Mouse (Mus musculus) kidney, postnatal 36 days (tissue): Measurements from ENCODE around the gene Defa28.
"Not testable (repeated sequence)": the region's sequence is repeated elsewhere in the genome, so short reads cannot be mapped to it uniquely, and the experiment has no call there.

Experiments used
- DNase-seq, 2 experiments: peaks; one replicate each; pipeline ENCODE4 v3.0.0; 2021 to 2022; ENCODE audit warnings: mixed read lengths in 2 of 2

The Defa28 gene

DNA sequence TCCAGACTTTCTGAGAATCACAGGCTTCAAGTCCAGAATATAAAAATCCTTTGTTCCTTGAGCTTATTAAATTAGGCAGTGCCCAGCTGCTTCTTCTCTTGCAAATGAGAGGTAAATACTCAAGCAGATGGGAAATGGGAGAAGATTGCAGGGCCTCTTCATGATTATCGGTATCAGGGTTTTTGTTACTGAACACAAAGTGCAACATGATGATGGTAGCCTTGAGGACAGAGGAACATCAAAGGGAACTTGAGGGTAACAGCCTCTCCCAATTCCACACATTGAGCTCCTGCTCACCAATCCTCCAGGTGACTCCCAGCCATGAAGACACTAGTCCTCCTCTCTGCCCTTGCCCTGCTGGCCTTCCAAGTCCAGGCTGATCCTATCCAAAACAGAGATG is at the start of gene Defa28:
Defa28 (plus strand) TSS at position 301 of the 400 bp plus-strand sequence.
- DNase-seq = not testable (repeated sequence)

DNA sequence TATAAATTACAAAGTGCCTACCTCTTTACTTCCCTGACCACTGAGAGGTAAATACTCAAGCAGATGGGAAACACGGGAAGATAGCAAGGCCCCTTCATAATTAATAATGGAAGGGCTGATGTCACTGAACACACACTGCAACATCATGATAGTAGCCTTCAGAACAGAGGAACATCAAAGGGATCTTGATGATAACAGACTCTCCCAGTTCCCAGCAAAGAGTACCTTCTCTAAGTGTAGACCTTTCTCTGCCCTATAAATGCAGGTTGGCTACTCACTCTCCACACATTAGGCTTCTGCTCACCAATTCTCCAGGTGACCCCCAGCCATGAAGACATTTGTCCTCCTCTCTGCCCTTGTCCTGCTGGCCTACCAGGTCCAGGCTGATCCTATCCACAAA is 17.7 kb upstream of the Defa28 start, which contains the start of gene Defa37:
Defa37 (plus strand) TSS at position 301 of the 400 bp plus-strand sequence.
- DNase-seq = not testable (repeated sequence)

DNA sequence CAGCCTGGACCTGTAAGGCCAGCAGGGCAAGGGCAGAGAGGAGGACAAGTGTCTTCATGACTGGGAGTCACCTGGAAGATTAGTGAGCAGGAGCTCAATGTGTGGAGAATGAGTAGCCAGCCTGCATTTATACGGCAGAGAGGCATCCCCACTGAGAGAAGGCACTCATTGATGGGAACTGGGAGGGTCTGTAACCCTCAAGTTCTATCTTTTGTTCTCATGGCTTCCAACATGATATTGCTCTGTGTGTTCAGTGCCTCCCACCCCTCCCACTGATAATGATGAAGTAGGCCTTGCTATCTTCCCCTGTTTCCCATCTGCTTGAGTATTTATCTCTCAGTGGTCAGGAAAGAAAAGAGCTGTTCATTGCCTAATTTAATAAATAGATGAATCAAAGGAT is 11.6 kb downstream of the Defa28 start, which contains the start of gene Gm7861:
Gm7861 (minus strand) TSS at position 101 of the 400 bp plus-strand sequence.
- DNase-seq = not testable (repeated sequence)

DNA sequence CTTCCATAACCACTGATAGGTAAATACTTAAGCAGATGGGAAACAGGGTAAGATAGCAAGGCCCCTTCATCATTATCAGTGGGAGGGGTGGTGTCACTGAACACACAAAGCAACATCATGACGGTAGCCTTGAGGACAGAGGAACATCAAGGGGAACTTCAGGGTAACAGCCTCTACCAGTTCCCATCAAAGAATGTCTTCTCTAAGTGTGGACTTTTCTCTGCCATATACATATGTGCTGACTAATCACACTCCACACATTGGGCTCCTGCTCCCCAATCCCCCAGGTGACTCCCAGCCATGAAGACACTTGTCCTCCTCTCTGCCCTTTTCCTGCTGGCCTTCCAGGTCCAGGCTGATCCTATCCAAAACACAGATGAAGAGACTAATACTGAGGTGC is 35.1 kb downstream of the Defa28 start, which contains the start of gene Defa26:
Defa26 (plus strand) TSS at position 301 of the 400 bp plus-strand sequence.
- DNase-seq = not testable (repeated sequence)
